Mouse (Mus musculus) spleen, postnatal 4 days (tissue): ENCODE data around the gene Anapc4.

Experiments used
- DNase-seq, 2 experiments: peaks; one replicate each; pipeline ENCODE4 v3.0.0; 2022; ENCODE audit warnings: low spot score in 2 of 2

Anapc4 gene

GRCm38 (mm10) chr5:52868918-52869703 is 35.3 kb downstream of the Anapc4 start:
- DNase-seq: no peak

DNA sequence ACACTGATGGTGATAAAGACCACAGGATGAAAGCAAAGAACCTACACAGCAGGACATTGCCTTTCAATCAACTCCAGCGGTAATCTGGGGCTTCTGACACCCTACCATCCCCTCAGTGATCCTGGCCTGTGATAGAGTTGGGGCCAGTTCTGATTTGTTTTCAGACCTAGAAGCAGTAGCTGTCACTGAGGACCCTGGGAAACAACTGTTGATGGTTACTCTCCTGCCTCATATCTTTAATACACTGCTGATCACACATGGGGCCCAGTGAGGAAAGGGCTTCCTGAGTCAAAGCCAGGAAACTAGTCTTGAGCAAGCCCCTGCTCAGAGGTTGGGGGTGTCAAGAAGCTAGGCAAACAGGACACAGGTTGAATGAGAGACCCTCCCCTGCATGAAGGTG is 37.6 kb downstream of the Anapc4 start:
- DNase-seq: no peak

DNA sequence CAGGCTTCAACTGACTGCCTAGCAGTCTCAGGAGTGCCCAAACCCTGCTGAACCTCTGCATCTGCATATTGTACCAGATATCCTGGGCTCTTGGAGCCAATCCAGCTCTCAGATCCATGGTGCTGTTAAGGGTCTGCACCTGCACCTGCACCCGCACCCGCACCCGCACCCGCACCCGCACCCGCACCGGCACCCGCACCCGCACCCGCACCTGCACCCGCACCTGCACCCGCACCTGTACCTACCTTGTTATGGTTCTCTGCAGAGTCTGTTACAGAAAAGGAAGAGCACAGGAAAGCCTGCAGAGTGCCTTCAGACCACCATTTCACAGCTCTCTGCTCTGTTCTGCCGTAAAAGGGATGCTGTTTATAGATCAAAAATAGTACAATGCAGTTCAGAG is 38.2 kb downstream of the Anapc4 start:
- no peak for DNase-seq

GRCm38 (mm10) chr5:52878847-52879246 is 45.0 kb downstream of the Anapc4 start:
- peak in 1 of 2 experiments; percentile 27 for DNase-seq

GRCm38 (mm10) chr5:52879926-52880325 is 46.1 kb downstream of the Anapc4 start:
- DNase-seq: no peak

DNA sequence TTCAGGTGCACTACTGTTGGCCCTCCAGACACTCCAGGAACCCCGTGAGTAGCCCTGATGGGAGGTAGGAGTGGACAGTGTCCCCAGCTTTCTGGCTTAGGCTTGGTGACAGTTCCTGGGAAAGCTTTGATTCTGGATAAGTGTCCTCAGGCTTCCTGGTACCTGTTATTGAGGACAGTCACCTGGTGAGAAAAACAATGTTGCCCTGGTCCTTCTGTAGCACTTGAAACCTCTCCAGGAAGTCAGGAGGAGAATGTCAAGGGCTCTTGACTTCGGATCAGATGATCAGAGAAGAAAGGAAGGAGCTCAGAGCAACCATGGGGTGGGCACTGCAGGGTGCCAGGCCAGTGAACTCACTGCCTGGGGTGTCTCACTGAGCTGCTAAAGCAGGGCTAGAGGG is 48.6 kb downstream of the Anapc4 start:
- no peak for DNase-seq

GRCm38 (mm10) chr5:52887085-52887484 is 53.3 kb downstream of the Anapc4 start:
- peak; percentile 39 to 75 for DNase-seq

DNA sequence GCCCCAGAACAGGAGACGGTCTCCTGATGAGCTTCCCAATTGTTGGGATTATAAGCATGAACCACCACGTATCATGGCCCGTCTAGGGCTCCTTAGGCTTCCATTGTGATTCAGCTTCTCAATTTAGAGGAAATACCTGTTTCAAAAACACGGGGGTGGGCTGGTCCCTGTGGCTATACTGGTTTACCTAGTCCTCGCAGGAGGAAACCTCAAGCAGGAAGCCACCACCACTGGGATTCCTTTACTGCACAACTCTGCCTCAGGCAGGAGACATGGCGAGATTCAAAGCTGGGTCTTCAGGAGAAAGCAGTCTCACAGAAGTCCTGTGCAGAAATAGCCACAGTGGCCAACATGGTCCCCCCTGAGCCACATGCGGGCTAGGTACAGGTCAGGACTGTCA is 56.1 kb downstream of the Anapc4 start:
- no peak for DNase-seq

GRCm38 (mm10) chr5:52891949-52892835 is 58.4 kb downstream of the Anapc4 start:
- DNase-seq: no peak

DNA sequence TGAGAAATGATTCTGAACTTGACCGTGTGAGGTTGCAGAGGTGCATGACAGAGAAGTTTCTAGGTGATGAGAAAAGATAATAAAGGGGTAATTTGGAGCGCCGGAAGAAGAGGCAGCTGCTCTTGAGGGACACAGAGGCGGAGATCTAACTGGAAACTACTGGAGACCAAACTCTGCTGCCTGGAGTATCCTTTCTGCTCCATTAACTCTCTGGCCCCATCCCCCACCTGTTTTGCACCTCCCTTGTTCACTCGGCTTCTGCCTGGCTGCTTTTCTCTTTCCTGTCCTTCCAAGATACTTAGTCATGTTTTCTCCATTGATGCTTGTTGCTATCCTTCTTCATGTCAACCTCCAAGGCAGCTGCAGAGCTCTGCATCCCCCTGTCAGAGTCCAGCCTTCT is 60.1 kb downstream of the Anapc4 start:
- no peak for DNase-seq

DNA sequence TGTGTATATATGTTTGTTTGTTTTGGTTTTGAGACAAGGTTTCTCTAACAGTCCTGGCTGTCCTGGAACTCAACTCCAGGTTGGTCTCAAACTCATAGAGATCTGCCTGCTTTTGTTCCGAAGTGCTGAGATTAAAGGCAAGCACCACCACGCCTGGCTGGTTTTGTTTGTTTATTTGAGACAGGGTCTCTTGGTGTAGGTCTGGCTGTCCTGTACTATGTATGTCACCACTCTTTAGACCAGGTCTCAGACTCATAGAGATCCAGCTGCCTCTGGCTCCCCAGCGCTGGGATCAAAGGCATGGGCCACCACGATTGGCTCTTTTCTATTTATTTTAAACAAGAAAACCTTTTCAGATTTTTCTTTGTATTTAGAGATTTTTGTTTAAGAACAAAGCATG is 70.4 kb downstream of the Anapc4 start:
- no peak for DNase-seq

DNA sequence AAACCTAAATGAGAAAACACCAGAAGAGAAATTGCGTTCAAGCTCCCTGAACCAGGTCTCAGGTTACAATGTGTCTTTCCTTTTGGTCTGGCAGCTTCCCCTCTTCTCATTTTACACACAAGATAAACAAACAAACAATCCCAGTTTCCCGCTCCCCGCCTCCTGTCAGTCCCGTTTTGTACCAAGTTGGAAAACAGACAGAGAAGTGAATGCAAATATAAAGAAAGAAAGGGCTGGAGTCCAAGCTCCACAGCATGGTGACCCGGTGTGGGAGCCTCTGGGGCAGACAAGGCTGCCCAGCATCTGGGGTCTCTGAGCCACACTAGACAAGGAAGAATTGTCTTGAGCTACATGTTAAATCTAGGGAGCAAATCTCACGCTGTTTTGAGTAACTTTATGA is 70.9 kb downstream of the Anapc4 start:
- no peak for DNase-seq

GRCm38 (mm10) chr5:52908246-52908645 is 74.4 kb downstream of the Anapc4 start:
- DNase-seq: no peak

GRCm38 (mm10) chr5:52910159-52910591 is 76.4 kb downstream of the Anapc4 start:
- no peak for DNase-seq

DNA sequence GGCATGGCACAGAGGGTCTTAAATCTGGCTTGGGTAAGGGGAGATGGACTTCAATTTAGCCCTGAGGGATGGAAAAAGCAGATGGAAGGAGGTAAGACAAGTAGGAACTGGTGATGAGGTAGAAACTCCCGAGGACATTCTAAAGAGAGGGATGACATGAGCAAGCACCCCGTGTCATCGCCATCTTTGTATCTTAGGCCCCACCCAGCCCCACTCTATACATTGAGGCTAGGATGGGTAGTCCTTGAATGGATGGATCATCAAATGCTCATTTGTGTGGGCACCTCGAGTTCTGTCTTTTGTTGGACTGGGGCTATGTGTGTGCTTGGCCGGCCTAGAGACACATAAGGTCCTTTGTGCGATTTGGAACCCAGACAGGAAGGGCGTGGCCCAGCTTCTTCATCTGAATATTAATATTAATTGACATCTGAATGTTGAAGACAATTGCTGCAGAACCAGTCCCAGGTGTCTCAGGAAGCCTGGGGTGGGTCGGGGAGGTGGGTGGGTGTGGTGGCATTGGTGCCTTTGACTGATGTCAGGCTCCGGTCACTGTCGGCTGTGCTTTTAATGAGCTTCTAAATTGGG is 77.6 kb downstream of the Anapc4 start:
- DNase-seq: no peak

DNA sequence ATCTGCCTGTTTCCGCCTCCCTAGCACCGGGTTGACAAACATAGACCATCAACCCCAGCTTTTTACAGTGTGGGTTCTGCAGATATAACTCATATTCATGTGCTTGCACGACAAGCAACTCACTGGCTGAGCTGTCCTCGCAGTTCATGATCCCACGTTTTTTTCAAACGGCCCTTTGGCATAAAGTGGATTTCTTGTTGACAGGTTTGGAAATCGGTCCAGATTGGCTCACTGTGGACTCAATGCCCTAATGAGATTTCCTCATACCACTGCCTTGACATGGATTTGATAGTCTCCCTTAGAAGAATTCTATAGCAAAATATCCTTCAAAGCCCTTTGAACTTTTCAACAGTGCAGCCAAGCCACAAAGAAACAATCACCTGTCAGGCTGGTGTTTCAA is 79.9 kb downstream of the Anapc4 start:
- no peak for DNase-seq

- no peak for DNase-seq
These were observed 82.4 kb downstream of the Anapc4 start for GRCm38 (mm10) chr5:52916186-52916585.
